Mouse (Mus musculus) kidney, postnatal 0 days (tissue): ENCODE measurements at regions not wholly inside any gene's neighbourhood (a gene's known extent, or its start where the extent isn't known, plus 50 kb on each side); places are given as distances from the start of the nearest gene placed in this dataset.
"Not testable (repeated sequence)": the region's sequence is repeated elsewhere in the genome, so short reads cannot be mapped to it uniquely, and the experiment has no call there.

ENCODE experiments used
- ATAC-seq: fragments of 200-750 bp; cut with Nextera tagmentation; replicated peaks from 2 replicates; pipeline ENCODE4 v1.8.0; 2017; ENCODE audit warnings: low read depth, moderate number of reproducible peaks, moderate TSS enrichment, moderate library complexity; ENCODE audit not compliant: low FRiP score
- DNase-seq: peaks from one replicate; pipeline ENCODE4 v3.0.0-alpha.2; 2016; ENCODE audit warnings: low spot score
- H3K27ac ChIP-seq: fragments of 300-500 bp; sonication (generic); 2 replicates; pipeline ENCODE4 v1.5.1; 2014; ENCODE audit warnings: mild to moderate bottlenecking
- H3K27me3 ChIP-seq: fragments of 300-500 bp; sonication (generic); 2 replicates; pipeline ENCODE4 v1.6.1; 2014; ENCODE audit warnings: low read length, mixed read lengths; ENCODE audit not compliant: insufficient read depth
- H3K36me3 ChIP-seq: fragments of 300-500 bp; sonication (generic); 2 replicates; pipeline ENCODE4 v1.6.1; 2014; ENCODE audit warnings: low read length, mixed read lengths; ENCODE audit not compliant: insufficient read depth
- H3K4me1 ChIP-seq: fragments of 300-500 bp; sonication (generic); replicated peaks from 2 replicates; pipeline ENCODE4 v1.6.1; 2014; ENCODE audit warnings: antibody characterized with exemption, low read length, mixed read lengths; ENCODE audit not compliant: insufficient read depth
- H3K4me2 ChIP-seq: fragments of 300-500 bp; sonication (generic); 2 replicates; pipeline ENCODE4 v1.6.1; 2014; ENCODE audit warnings: mild to moderate bottlenecking, low read length, moderate library complexity, mixed read lengths
- H3K4me3 ChIP-seq: fragments of 300-500 bp; sonication (generic); replicated peaks from 2 replicates; pipeline ENCODE4 v1.5.1; 2014; ENCODE audit warnings: low read depth, low read length
- H3K9ac ChIP-seq: fragments of 300-500 bp; sonication (generic); 2 replicates; pipeline ENCODE4 v1.6.1; 2014; ENCODE audit warnings: low read depth, low read length
- H3K9me3 ChIP-seq: fragments of 300-500 bp; sonication (generic); replicated peaks from 2 replicates; pipeline ENCODE4 v1.6.1; 2016; ENCODE audit warnings: low read length, inconsistent platforms, mixed read lengths
- CTCF ChIP-seq: IDR thresholded peaks from 2 replicates; pipeline ENCODE4 v1.5.1; 2016; ENCODE audit warnings: antibody characterized with exemption, low read depth, mild to moderate bottlenecking, moderate library complexity
- whole genome bisulfite sequencing: fragments of 180-500 bp; shearing (Covaris S2); extraction: QIAGEN DNeasy Blood & Tissue Kit; methylation state at CpG from one replicate; pipeline ENCODE4 v1.1.7; 2014; 5-methylcytosine and 5-hydroxymethylcytosine counted together

- ATAC-seq: no peak
- Histone ChIP-seq H3K27me3 (no peaks in the 10 kb centered on the region), H3K27ac (no peak overlapping the region), H3K9me3 (no peaks in the 10 kb centered on the region), H3K4me2 (no peak overlapping the region), H3K4me1 (no peaks in the 10 kb centered on the region), H3K9ac (no peak overlapping the region), H3K36me3 (no peaks in the 10 kb centered on the region), H3K4me3 (no peak overlapping the region)
- TF ChIP-seq CTCF: no peak
- peak; percentile 8 for DNase-seq
- WGBS: 43% methylated on average over 4 of the region's 4 CpGs
These were observed 154.6 kb upstream of the Ube2e1 start for GRCm38 (mm10) chr14:18486132-18486800.

DNA sequence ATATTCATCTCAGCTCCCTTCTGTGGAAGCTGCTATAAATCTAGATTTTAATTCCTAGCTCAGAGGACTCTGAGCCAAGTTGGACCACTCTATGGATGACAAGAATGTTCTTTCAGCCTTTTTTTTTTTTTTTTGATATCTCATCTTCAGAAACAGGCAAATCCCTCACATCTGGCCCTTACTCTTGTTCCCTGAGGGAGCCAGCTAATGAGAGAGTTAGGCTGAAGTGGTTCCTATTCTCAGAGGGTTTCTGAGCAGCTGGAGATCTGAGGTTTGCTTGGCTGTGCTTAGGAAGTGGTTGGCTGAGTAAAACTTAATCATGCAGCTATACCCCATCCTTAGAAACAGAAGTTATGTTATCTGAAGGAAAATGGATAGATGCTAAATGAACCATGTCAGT, 153.9 kb upstream of the Ube2e1 start:
- no peak overlapping the region for H3K4me3 ChIP-seq
- H3K27ac ChIP-seq: no peak overlapping the region
- TF ChIP-seq CTCF: no peak
- no peaks in the 10 kb centered on the region for H3K9me3 ChIP-seq
- no peaks in the 10 kb centered on the region for H3K4me1 ChIP-seq
- H3K36me3 ChIP-seq: no peaks in the 10 kb centered on the region
- no peaks in the 10 kb centered on the region for H3K27me3 ChIP-seq
- no peak for DNase-seq
- H3K9ac ChIP-seq: no peak overlapping the region
- no peak overlapping the region for H3K4me2 ChIP-seq
- no peak for ATAC-seq

DNA sequence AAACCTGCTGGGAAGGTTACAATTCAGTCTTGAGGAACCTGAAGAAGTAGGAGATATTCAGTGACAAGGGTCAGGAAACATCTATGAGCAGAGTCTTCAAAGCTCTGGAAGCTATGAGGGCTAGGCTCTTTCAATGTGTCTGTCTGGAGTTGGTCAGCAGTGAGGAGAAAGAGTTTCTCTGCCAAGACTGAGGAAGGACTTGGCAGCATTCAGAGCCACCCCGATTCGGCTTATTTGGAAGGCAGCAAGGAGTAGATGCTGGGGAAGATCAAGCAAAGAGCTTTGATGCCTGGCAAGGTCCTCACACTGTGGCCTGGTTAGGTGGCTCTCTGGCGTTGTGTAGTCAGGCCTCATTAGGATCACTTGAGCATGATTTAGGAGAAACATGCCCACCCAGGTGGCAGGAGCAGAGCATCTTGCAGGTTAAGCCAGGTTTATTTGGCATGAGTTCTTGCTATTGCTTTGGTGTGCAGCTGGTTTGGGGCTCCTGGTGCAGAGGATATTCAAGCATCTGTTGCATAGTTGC, 145.2 kb upstream of the Ube2e1 start:
- Histone ChIP-seq H3K9me3 (no peaks in the 10 kb centered on the region), H3K9ac (no peak overlapping the region), H3K27me3 (no peaks in the 10 kb centered on the region), H3K27ac (no peak overlapping the region), H3K4me2 (no peak overlapping the region), H3K4me3 (no peak overlapping the region), H3K4me1 (no peaks in the 10 kb centered on the region), H3K36me3 (no peaks in the 10 kb centered on the region)
- no peak for TF ChIP-seq CTCF
- ATAC-seq: no peak
- DNase-seq: no peak
- WGBS: 67% methylated on average over 3 of the region's 3 CpGs

- Histone ChIP-seq H3K9me3 (no peaks in the 10 kb centered on the region), H3K4me1 (no peaks in the 10 kb centered on the region), H3K9ac (no peak overlapping the region), H3K27ac (no peak overlapping the region), H3K4me2 (no peak overlapping the region), H3K27me3 (no peaks in the 10 kb centered on the region), H3K4me3 (no peak overlapping the region), H3K36me3 (no peaks in the 10 kb centered on the region)
- ATAC-seq (no peak), DNase-seq (no peak)
- no peak for TF ChIP-seq CTCF
- 71% methylated on average over 3 of the region's 3 CpGs for WGBS
These were observed 137.0 kb upstream of the Ube2e1 start for GRCm38 (mm10) chr14:18468611-18469010.

GRCm38 (mm10) chr14:18466864-18467263, 135.2 kb upstream of the Ube2e1 start:
- H3K27me3 ChIP-seq, H3K36me3 ChIP-seq, ATAC-seq, H3K4me3 ChIP-seq, H3K4me1 ChIP-seq, H3K27ac ChIP-seq, H3K9ac ChIP-seq, H3K4me2 ChIP-seq, H3K9me3 ChIP-seq, DNase-seq: not testable (repeated sequence)
- WGBS: 82% methylated on average over 4 of the region's 4 CpGs

- DNase-seq, H3K27me3 ChIP-seq, H3K27ac ChIP-seq, H3K36me3 ChIP-seq, H3K4me3 ChIP-seq, H3K9me3 ChIP-seq, ATAC-seq, H3K4me1 ChIP-seq, H3K4me2 ChIP-seq, H3K9ac ChIP-seq: not testable (repeated sequence)
- WGBS: 44% methylated on average over 5 of the region's 5 CpGs
These were observed 132.5 kb upstream of the Ube2e1 start for GRCm38 (mm10) chr14:18464199-18464598.
